24 mouse cellular contexts compared by ENCODE assay signal in the genomic region with DNA sequence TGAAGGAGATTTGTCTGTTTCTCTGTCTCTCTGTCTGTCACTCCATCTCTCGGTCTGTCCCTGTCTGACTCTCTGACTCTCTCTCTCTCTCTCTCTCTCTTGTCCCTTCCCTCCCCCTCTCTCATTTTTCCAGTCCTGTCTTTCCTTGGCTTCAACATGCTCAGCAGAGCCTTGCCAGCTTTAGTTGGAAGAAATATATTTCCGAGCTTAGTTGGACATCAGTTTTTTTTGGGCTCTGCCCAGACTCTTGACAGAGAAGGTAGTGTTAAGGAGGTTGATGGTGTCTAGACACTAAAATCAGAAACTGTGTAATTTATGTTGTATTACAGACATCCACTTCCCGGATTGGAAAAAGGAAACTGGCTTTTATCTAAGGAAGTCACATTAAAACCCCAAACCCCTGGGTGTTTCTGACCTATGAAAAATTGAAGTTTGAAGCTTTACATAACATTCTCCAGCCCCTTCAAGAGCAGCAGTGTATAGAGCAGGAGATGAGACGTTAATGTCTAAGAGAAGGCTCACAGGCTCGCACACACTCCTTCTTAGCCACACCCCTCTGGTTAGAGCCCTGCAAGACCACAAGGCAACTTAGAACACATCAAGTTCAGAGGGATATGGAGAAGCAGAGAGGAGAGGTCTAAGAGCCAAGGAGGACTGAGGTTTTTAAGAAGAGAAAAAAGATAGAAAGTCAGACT. TPM values are rescaled to one million over a fixed set of nuclear protein-coding genes. Genes with fewer than 3 reads are reported as not detected.
DNase-seq lines count a peak whose midpoint lies in the region; ATAC-seq and TF ChIP-seq lines count a peak whose summit lies in the region.
"Had no signal": no experiment of that assay in that cellular context is flagged by ENCODE, and none has a peak within 500 bp of the region (broad histone marks: within the 10 kb centered on the region; RNA-seq: fewer than 3 reads in every experiment).

No protein-coding gene starts in this region.

- peak overlapping the region; percentile 16; the same call in 1 of the 2 replicates for H3K27ac ChIP-seq in heart, postnatal 0 days (ENCODE audit: low read depth)
- no peak overlapping the region for H3K27ac ChIP-seq in kidney, postnatal 0 days
- no peak overlapping the region; the same call in 1 of the 2 replicates for H3K27ac ChIP-seq in kidney, embryonic 14.5 days (ENCODE audit: low read depth, low read length)
- H3K27ac ChIP-seq in embryonic fibroblast, embryonic 13.5 days (ENCODE audit: insufficient read depth, low read length): peak overlapping the region; percentile 63
- H3K27ac ChIP-seq: forebrain, embryonic 12.5 days; hindbrain, embryonic 14.5 days; intestine, embryonic 15.5 days; limb, embryonic 12.5 days; midbrain, embryonic 15.5 days had no signal

- TF ChIP-seq EP300 in heart, postnatal 0 days (IDR thresholded peaks at IDR 0.05; ENCODE audit: low read depth): no peak

- TF ChIP-seq CTCF in heart, postnatal 0 days (IDR thresholded peaks at IDR 0.05; ENCODE audit: low read depth): no peak
- no peak for TF ChIP-seq CTCF in kidney, postnatal 0 days (IDR thresholded peaks at IDR 0.05; ENCODE audit: low read depth)
- TF ChIP-seq CTCF in embryonic fibroblast, embryonic 13.5 days (IDR thresholded peaks at IDR 0.05; ENCODE audit: borderline replicate concordance, insufficient read depth, low read length): no peak

- no peak overlapping the region for H3K4me2 ChIP-seq in heart, postnatal 0 days (ENCODE audit: low read depth, low read length)
- 0 out of 2 replicates have a peak overlapping the region, but pooled peaks have one; percentile 1 for H3K4me2 ChIP-seq in kidney, postnatal 0 days (ENCODE audit: low read length)
- no peak overlapping the region for H3K4me2 ChIP-seq in kidney, embryonic 14.5 days (replicated peaks; ENCODE audit: low read depth, low read length)
- H3K4me2 ChIP-seq: forebrain, embryonic 12.5 days; hindbrain, embryonic 14.5 days; intestine, embryonic 15.5 days; limb, embryonic 12.5 days; midbrain, embryonic 15.5 days had no signal

- H3K27me3 ChIP-seq in heart, postnatal 0 days (ENCODE audit: control insufficient read depth, insufficient read depth, low read length): no peaks in the 10 kb centered on the region
- H3K27me3 ChIP-seq in kidney, postnatal 0 days (ENCODE audit: insufficient read depth, low read length): no peaks in the 10 kb centered on the region
- H3K27me3 ChIP-seq in kidney, embryonic 14.5 days (ENCODE audit: control insufficient read depth, insufficient read depth, low read length): no peaks in the 10 kb centered on the region
- H3K27me3 ChIP-seq: forebrain, embryonic 12.5 days; intestine, embryonic 15.5 days; limb, embryonic 12.5 days; midbrain, embryonic 15.5 days; Patski had no signal

- no peaks in the 10 kb centered on the region for H3K9me3 ChIP-seq in heart, postnatal 0 days (replicated peaks; ENCODE audit: control insufficient read depth, low read length)
- no peaks in the 10 kb centered on the region for H3K9me3 ChIP-seq in kidney, postnatal 0 days (replicated peaks; ENCODE audit: low read length)
- H3K9me3 ChIP-seq in kidney, embryonic 14.5 days (ENCODE audit: control insufficient read depth, low read length): no peaks in the 10 kb centered on the region
- H3K9me3 ChIP-seq: forebrain, embryonic 12.5 days; intestine, embryonic 15.5 days; limb, embryonic 12.5 days; midbrain, embryonic 15.5 days had no signal

- H3K4me1 ChIP-seq in heart, postnatal 0 days (ENCODE audit: control insufficient read depth, insufficient read depth): no peaks in the 10 kb centered on the region; the same call in 1 of the 2 replicates
- H3K4me1 ChIP-seq in kidney, postnatal 0 days (replicated peaks; ENCODE audit: insufficient read depth, low read length): peaks cover 16% of the 10 kb centered on the region; the same call in 1 of the 2 replicates
- peaks cover 3% of the 10 kb centered on the region; the same call in 1 of the 2 replicates for H3K4me1 ChIP-seq in kidney, embryonic 14.5 days (ENCODE audit: control insufficient read depth, insufficient read depth, low read length)
- H3K4me1 ChIP-seq in embryonic fibroblast, embryonic 13.5 days (ENCODE audit: control insufficient read depth, insufficient read depth, low read length): peaks cover 13% of the 10 kb centered on the region
- H3K4me1 ChIP-seq: megakaryocyte, embryonic 14.5 days; midbrain, embryonic 15.5 days had no signal

- DNase-seq in heart, postnatal 0 days (ENCODE audit: low spot score): no peak
- no peak for DNase-seq in heart, postnatal 36 days
- no peak for DNase-seq in kidney, postnatal 0 days (ENCODE audit: low spot score)
- peak; percentile 72 for DNase-seq in adipocyte (ENCODE audit: low spot score)
- DNase-seq in urinary bladder, adult 18-20 months (ENCODE audit: low spot score in 2 of 2): no peak
- DNase-seq in layer of hippocampus, adult 8-10 months (ENCODE audit: low spot score in 2 of 2): no peak
- DNase-seq: adrenal gland, postnatal 14 days; cerebellum, postnatal 10 days; kidney, postnatal 4 days; liver, postnatal 0 days; spleen, adult 18-20 months; thymus, adult 2 months had no signal

- intact Hi-C loops in heart, postnatal 36 days (cut with DNase I): no loop called here

- H3K4me3 ChIP-seq in heart, postnatal 0 days (ENCODE audit: low read depth, low read length): no peak overlapping the region
- no peak overlapping the region for H3K4me3 ChIP-seq in kidney, postnatal 0 days (replicated peaks; ENCODE audit: low read depth, low read length)
- no peak overlapping the region for H3K4me3 ChIP-seq in kidney, embryonic 14.5 days (ENCODE audit: low read length)
- H3K4me3 ChIP-seq in embryonic fibroblast, embryonic 13.5 days (ENCODE audit: insufficient read depth, low read length): no peak overlapping the region
- H3K4me3 ChIP-seq: forebrain, embryonic 12.5 days; intestine, embryonic 15.5 days; limb, embryonic 12.5 days; megakaryocyte, embryonic 14.5 days; midbrain, embryonic 15.5 days; myocyte had no signal

- H3K9ac ChIP-seq in heart, postnatal 0 days (replicated peaks; ENCODE audit: low read depth, low read length): no peak overlapping the region
- H3K9ac ChIP-seq in kidney, postnatal 0 days (ENCODE audit: low read depth, low read length): no peak overlapping the region
- no peak overlapping the region for H3K9ac ChIP-seq in kidney, embryonic 14.5 days (ENCODE audit: low read depth, low read length)
- H3K9ac ChIP-seq: forebrain, embryonic 12.5 days; hindbrain, embryonic 14.5 days; intestine, embryonic 15.5 days; limb, embryonic 12.5 days; liver, postnatal 0 days; midbrain, embryonic 15.5 days had no signal

- H3K36me3 ChIP-seq in heart, postnatal 0 days (replicated peaks; ENCODE audit: control insufficient read depth, insufficient read depth, low read length): no peaks in the 10 kb centered on the region
- H3K36me3 ChIP-seq in kidney, postnatal 0 days (ENCODE audit: insufficient read depth, low read length): no peaks in the 10 kb centered on the region
- no peaks in the 10 kb centered on the region for H3K36me3 ChIP-seq in kidney, embryonic 14.5 days (ENCODE audit: control insufficient read depth, insufficient read depth, low read length)
- H3K36me3 ChIP-seq: forebrain, embryonic 12.5 days; intestine, embryonic 15.5 days; limb, embryonic 12.5 days; midbrain, embryonic 15.5 days had no signal

- WGBS in heart, postnatal 0 days: 43% methylated on average over 5 of the region's 5 CpGs
- WGBS in kidney, postnatal 0 days: 20% methylated on average over 5 of the region's 5 CpGs
- WGBS in kidney, embryonic 14.5 days: 39% methylated on average over 5 of the region's 5 CpGs

- ATAC-seq in heart, postnatal 0 days (ENCODE audit: insufficient read depth, low read depth): no peak
- no peak for ATAC-seq in kidney, postnatal 0 days (replicated peaks; ENCODE audit: low FRiP score, low read depth)
- ATAC-seq in kidney, embryonic 14.5 days (ENCODE audit: low FRiP score, low TSS enrichment): no peak
- ATAC-seq: activated CD4-positive, CD25-positive, alpha-beta regulatory T cell, adult 4 months; intestine, embryonic 15.5 days; midbrain, embryonic 15.5 days; Patski had no signal

- TF ChIP-seq POLR2A in embryonic fibroblast, embryonic 13.5 days (IDR thresholded peaks at IDR 0.05; ENCODE audit: low read depth, low read length): no peak

RNA-seq across cellular contexts. Expression of a gene that starts 21.0 kb away (rescaled TPM):
- total RNA-seq in heart, postnatal 0 days (2014; rRNA removed; ENCODE audit: low replicate concordance): 12.3 and 12.4 TPM in 2 replicates
- 8.1 and 9.4 TPM in 2 replicates for polyA plus RNA-seq in heart, postnatal 0 days (2015; fragmentation: Nextera tagmentation; extraction: Ambion mirVana)
- total RNA-seq in heart, postnatal 36 days (2021): 1 to 10 TPM; 8.4 to 8.9 TPM
- 108 and 119 TPM in 2 replicates for polyA plus RNA-seq in kidney, postnatal 0 days (2015; fragmentation: Nextera tagmentation; extraction: Ambion mirVana)
- polyA plus RNA-seq in kidney, embryonic 14.5 days (2014; fragmentation: Nextera tagmentation; extraction: Ambion mirVana): 63.2 and 65.5 TPM in 2 replicates
- polyA plus RNA-seq in embryonic fibroblast, embryonic 13.5 days (2011; ENCODE audit: insufficient read length, low read depth, missing spikeins): 145 and 197 TPM in 2 replicates
- 10 to 100 TPM; 55.4 to 64.4 (median 60.5) TPM for total RNA-seq in layer of hippocampus, adult 8-10 months (2022)
- total RNA-seq: granulocyte monocyte progenitor cell, adult 5-6 weeks had no signal
- polyA plus RNA-seq: activated CD4-positive, CD25-positive, alpha-beta regulatory T cell, adult 4 months had no signal

Comparison
In these comparisons a context has a peak if more than half of its experiments do, and no peak if none do; other contexts are left out.
1. H3K27ac ChIP-seq: peak in heart, postnatal 0 days (single experiment) and embryonic fibroblast, embryonic 13.5 days (single experiment); none in kidney, postnatal 0 days (single experiment) and kidney, embryonic 14.5 days (single experiment).